Mouse (Mus musculus): ENCODE measurements around the gene Stard10. TPM values are rescaled to one million over a fixed set of nuclear protein-coding genes. Genes with fewer than 3 reads are reported as not detected.
A peak's percentile ranks its signal among the peaks of the same experiment; 100 is the strongest.

Stard10 gene
- 10 to 100 TPM; 40.4 to 41.1 TPM for total RNA-seq (2021)
- long read RNA-seq, experiment 1, transcript Stard10-201 (7 exons, 1,400 nt): major isoform, 24 of 31 reads
- long read RNA-seq, experiment 1, partial matches to known transcripts: 3 of 31 reads
- long read RNA-seq, experiment 1, other reads (novel, unspliced or antisense): 4 of 31 reads
- long read RNA-seq, experiment 2, transcript Stard10-201 (7 exons, 1,400 nt): major isoform, 46 of 51 reads
- long read RNA-seq, experiment 2, partial matches to known transcripts: 1 of 51 reads
- long read RNA-seq, experiment 2, other reads (novel, unspliced or antisense): 4 of 51 reads

DNA sequence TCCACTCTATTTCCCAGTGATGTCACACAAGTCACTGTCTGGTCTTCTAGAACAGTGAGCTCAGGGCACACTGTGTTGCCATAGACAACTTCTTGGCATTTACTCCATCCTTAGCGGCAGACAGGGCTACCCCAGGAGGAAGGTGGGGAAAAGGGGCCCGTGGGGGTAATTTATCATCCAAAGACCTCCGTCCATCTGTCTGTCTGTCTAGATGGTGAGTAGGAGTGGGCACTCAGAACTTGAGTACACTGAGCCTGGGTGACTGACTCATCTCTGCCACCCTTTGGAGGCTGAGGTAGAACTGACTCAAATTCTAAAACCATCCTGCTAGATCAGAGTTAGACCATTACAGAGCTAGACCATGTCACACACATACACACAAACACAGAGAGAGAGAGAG lies at the start of gene Stard10:
Gene Stard10 (plus strand): TSS at position 73 of the 400 bp plus-strand sequence.
- DNase-seq (ENCODE audit: low spot score): no peak

DNA sequence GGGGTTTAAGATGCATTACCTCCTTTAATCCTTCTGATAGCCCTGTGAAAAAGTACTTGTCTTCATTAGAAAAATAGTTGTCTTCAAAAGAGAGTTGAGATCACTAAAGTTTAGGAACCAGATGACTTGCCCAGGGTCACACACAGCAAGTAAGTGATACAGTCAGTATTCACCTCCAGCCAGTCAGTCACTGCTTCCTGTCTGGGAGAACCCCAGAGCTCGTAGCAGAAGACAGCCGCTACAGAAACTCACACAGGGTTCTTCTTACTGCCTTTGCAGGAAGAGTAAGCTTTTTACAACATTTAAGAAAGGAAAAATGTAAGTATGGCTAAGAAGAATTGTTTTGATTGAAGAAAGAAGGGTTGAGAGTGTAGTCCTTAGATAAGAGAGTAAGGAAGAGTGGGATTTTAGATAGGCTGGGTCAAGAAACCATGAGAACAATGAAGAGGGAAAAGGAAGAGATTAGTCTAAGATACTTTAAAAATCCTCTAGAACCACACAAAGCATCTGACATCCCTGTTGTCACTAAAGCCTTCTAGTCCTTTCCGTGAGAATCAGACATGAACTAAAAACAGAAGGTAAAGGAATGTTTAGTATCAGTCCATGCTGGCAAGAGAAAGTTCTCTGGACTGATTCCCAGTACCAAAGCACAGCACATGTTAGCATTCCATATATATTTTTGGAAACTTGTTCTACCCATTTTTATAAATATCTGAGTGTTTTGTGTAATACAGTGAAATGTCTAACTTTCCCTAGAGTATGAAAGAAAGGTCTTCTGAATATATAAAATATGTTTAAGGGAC lies 49.2 kb upstream of the Stard10 start:
- DNase-seq (ENCODE audit: low spot score): no peak

DNA sequence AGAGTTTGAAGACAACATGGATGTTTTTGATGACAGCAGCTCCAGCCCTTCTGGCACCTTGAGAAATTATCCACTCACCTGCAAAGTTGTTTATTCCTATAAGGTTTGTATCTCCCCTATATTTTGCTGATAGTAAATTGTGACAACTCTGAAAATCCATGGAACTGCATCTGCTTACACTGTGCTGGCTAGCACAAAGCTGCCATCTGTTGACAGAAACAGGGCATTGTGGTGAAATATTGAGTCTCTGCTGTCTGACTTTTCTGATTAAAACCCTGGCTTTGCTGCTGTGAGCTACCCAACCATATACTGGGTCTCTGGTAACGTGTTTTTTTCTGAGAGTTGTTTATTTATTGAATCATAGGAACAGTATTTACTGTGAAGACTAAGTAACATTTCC lies 45.3 kb upstream of the Stard10 start:
- no peak for DNase-seq (ENCODE audit: low spot score)

DNA sequence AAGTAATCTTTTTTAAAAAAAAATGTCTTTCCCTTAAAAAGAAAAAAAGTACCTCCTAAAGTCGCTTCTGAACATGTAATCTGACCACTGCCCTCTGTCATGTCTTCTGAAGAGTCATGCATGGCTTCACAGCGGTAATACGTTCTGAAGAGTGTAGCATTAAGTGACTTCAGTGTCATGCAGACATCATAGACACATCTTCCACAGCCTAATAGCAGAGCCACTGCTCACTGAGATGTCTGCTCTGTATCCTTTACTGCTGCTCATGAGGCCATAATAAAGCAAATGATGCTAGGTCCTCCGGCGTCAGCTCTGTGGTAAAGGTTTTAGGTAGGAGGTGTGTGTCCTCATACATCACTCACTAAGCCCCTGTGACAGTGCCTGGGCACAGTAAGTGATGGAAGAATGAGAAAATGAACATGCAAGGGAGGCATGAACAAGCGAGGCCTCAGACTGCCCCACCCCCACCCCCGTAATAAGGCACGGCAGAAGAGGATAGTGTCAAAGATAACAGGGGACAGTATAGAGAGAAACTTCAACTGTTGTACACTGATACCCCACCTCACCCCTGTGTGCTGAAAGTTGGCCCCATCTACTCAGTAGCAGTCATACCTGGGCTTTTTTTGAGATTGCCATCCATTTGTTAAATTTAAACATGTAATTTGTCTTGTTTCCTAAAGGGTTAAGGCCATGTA lies 44.3 kb upstream of the Stard10 start:
- DNase-seq (ENCODE audit: low spot score): no peak

GRCm38 (mm10) chr7:101282721-101283120 lies 34.2 kb upstream of the Stard10 start:
- no peak for DNase-seq (ENCODE audit: low spot score)

DNA sequence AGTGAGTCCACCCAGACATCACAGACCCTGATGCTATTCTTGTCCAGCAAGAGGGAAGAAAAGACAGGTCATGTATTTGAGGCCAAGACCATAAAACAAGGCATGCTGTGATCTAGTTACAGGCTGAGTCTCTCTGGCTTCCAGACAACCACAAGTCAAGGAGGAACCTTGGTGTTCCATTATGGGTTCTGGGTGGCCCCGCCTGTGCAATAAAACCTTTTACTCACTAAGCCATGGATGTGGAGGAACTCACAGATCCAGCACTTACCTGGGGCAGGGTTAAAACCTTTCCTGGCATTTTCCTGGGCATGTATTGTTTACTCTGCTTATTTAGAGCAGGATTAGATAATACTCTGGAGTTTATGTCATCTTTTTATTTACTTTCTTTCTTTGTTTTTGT lies 32.4 kb upstream of the Stard10 start:
- DNase-seq (ENCODE audit: low spot score): no peak

DNA sequence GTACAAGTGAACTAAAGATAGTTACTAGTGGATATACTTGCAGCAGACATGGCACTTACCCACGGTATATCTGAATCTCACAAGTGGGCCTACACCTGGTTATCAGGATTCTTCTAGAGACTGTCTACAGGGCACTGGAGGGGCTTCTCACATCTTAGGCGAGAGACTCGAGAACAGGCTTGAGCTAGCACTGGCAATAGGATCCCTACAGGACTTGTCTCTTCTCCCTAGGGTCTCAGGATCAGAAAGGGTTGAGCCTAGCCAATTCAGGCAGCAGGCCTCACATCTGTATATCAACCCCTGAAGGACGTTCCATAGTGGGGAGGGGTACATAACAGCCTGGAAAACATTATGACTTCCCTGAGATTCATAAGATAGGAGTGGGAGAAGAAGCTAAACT lies 30.0 kb upstream of the Stard10 start:
- no peak for DNase-seq (ENCODE audit: low spot score)

DNA sequence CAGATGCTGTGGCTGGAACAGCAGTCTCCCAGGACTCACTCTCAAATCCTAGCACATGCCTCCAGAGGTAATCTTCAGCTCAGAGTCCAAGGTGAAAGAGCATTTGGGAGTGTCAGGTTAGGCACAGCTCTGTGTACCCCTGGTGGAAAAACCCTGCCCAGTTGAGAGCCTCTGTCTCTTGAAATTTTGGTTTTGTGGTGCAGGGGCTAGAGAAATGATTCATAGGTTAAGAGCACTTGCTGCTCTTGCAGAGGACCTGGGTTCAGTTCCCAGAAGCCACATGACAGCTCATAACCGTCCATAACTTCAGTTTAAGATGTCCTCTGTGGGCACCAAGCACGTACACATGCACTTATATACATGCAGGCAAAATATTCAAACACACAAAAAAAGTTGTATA lies 29.1 kb upstream of the Stard10 start:
- DNase-seq (ENCODE audit: low spot score): no peak

DNA sequence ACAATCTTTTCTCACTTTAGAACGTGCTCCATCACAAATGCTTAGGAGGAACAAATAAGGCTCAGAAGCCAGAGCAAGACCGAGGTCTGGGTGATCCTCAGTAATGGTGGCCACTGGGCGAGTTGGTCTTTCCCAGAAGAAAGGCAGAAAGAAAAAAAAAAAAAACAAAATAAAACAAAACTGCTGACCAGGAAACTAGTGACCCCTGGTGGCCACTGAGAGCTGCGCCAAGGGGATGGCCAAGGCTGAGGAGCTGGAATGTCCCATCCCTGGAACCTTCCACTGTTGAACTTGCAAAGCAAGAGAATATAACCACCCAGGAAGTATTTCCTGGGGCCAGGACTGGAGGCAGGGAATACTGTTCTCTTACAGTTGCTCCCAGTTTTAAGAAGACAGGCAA lies 28.4 kb upstream of the Stard10 start:
- peak; percentile 49 for DNase-seq (ENCODE audit: low spot score)

GRCm38 (mm10) chr7:101290401-101290800 lies 26.5 kb upstream of the Stard10 start:
- no peak for DNase-seq (ENCODE audit: low spot score)

GRCm38 (mm10) chr7:101291211-101291610 lies 25.7 kb upstream of the Stard10 start:
- no peak for DNase-seq (ENCODE audit: low spot score)

DNA sequence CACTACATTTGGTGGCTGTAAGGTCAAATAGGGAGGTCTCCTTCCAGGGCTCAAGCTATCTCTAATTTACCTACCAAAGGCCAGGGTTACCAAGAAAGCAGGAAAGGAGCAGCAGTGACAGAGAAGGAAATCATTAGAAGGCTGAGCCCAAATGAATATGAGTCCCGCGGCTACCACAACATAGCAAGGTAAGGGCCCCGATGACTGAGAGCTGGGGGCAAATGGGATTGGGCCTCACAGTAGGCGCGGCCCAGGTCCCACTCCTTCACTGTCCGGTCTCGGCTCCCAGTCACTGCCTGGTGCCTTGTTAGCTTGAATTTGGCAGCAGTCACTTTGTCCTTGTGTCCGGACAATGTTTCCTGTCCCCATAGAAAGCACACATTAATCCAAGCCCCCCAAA lies 25.2 kb upstream of the Stard10 start:
- DNase-seq (ENCODE audit: low spot score): no peak

- DNase-seq (ENCODE audit: low spot score): no peak
These were observed 24.8 kb upstream of the Stard10 start for GRCm38 (mm10) chr7:101292086-101292485.

DNA sequence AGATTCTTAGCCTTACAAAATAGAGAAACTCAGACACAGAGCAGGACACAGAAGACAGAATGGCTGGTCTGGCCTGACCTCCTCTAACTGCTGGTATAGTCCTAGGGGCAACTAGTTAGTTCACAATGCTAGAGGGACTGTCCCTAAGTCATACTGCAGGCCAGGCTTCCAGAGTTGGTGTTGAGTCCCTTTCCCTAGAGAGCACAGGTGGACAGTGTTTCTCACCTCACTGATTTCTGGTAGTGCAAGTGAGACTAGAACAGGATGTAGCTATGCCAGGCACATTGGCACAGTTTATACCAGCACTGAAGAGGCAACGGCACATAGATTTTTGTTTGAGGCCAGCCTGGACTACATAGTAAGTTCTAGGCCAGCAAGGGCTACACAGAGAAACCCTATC lies 24.2 kb upstream of the Stard10 start:
- no peak for DNase-seq (ENCODE audit: low spot score)

GRCm38 (mm10) chr7:101293138-101293537 lies 23.7 kb upstream of the Stard10 start:
- no peak for DNase-seq (ENCODE audit: low spot score)

- DNase-seq (ENCODE audit: low spot score): no peak
These were observed 23.3 kb upstream of the Stard10 start for GRCm38 (mm10) chr7:101293611-101294010.

DNA sequence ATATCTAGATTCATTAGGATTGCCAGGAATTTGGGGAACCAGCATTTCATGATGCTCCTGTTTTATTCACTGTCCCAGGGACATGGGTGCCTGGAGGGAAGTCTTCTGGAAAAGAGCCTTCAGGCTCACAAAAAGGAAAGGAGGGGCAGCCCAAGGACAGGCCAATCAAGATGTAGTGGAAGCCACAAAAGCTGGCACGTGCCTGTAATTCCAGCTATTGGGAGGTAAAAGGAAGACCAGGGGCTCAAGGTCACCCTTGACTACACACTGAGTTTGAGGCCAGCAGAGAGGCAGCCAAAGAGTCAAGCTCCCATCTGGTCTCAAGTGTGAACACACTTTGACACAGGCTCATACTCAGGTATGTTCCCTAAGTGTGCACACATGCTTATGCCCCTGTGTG lies 21.4 kb upstream of the Stard10 start:
- DNase-seq (ENCODE audit: low spot score): no peak

GRCm38 (mm10) chr7:101296252-101297022 lies 20.4 kb upstream of the Stard10 start:
- DNase-seq (ENCODE audit: low spot score): no peak

DNA sequence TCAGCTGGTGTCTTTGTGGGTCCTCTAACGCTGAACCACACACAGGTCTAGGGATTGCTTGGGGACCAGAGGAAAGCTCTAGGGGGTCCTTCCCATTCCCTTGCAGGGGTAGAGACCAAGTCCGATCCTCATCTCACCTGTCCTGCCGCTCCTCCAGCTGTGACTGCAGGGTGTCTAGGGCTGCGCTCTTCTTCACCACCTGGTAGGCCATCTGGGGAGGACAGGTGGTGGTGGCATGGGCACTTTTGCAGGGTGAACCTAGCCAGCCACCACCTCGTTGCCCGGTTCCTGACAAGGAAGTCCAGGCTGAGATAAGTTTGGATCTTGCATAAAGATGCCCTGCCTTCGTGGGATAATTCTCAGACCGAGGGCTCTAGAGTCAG lies 19.9 kb upstream of the Stard10 start:
- DNase-seq (ENCODE audit: low spot score): no peak

- DNase-seq (ENCODE audit: low spot score): no peak
These were observed 18.5 kb upstream of the Stard10 start for GRCm38 (mm10) chr7:101298375-101298774.

DNA sequence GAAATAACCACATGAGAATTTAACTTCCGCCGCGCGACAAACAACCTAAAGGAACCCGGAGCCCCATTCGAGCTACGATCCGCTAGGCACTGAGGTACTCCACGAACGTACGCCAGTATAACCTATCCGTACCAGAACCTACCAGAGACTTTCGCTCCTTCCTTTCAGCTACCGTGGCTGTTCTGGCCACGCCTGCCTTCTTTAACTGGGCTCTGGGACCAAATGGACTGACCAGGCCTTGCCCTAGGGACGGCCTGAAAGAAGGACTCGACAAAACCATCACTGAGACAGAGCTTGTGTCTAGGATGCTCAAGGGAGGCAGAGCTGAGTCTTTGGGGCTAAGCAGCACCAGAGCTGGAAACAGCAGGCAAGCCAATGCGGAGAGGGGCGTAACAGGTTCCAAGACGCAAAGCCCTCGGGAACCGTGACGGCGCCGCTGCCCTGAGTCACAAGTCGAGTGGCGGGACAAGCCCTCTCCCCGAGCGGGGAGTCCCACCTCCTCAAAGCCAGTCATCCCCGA lies 15.5 kb upstream of the Stard10 start:
- DNase-seq (ENCODE audit: low spot score): no peak
